Mouse (Mus musculus) midbrain, embryonic 15.5 days (tissue): Measurements from ENCODE around the gene Ypel4. TPM values are rescaled to one million over a fixed set of nuclear protein-coding genes. Genes with fewer than 3 reads are reported as not detected.
"Not testable (repeated sequence)": the region's sequence is repeated elsewhere in the genome, so short reads cannot be mapped to it uniquely, and the experiment has no call there.

Experiments
- ATAC-seq: fragments of 200-750 bp; cut with Nextera tagmentation; replicated peaks from 2 replicates; pipeline ENCODE4 v1.8.0; 2017; ENCODE audit warnings: moderate TSS enrichment
- H3K27ac ChIP-seq: fragments of 300-500 bp; sonication (generic); 2 replicates; pipeline ENCODE4 v1.5.1; 2015; ENCODE audit warnings: mild to moderate bottlenecking, inconsistent platforms
- H3K27me3 ChIP-seq: fragments of 300-500 bp; sonication (generic); replicated peaks from 2 replicates; pipeline ENCODE4 v1.6.1; 2015; ENCODE audit warnings: inconsistent platforms
- H3K36me3 ChIP-seq: fragments of 300-500 bp; sonication (generic); replicated peaks from 2 replicates; pipeline ENCODE4 v1.6.1; 2015; ENCODE audit warnings: inconsistent platforms
- H3K4me1 ChIP-seq: fragments of 300-500 bp; sonication (generic); 2 replicates; pipeline ENCODE4 v1.6.1; 2015; ENCODE audit warnings: inconsistent platforms
- H3K4me2 ChIP-seq: fragments of 300-500 bp; sonication (generic); 2 replicates; pipeline ENCODE4 v1.6.1; 2015; ENCODE audit warnings: inconsistent platforms, mild to moderate bottlenecking, moderate library complexity
- H3K4me3 ChIP-seq: fragments of 300-500 bp; sonication (generic); 2 replicates; pipeline ENCODE4 v1.5.1; 2015; ENCODE audit warnings: mild to moderate bottlenecking, inconsistent platforms
- H3K9ac ChIP-seq: fragments of 300-500 bp; sonication (generic); 2 replicates; pipeline ENCODE4 v1.6.1; 2015; ENCODE audit warnings: mild to moderate bottlenecking, inconsistent platforms
- H3K9me3 ChIP-seq: fragments of 300-500 bp; sonication (generic); 2 replicates; pipeline ENCODE4 v1.6.1; 2016; ENCODE audit warnings: inconsistent platforms
- WGBS: fragments of 180-500 bp; shearing (Covaris S2); methylation state at CpG from one replicate; pipeline ENCODE4 v1.1.7; 2015; ENCODE audit warnings: mixed read lengths; 5-methylcytosine and 5-hydroxymethylcytosine counted together
- polyA plus RNA-seq: library from polyadenylated mRNA; unstranded; fragments of >200 nt; fragmentation: Nextera tagmentation; extraction: Ambion mirVana; gene quantifications from 2 replicates; pipeline ENCODE4 v1.2.1, GENCODE M21; 2015

Ypel4 gene
- polyA plus RNA-seq, 1 experiment from 2014 or later = 28.0 TPM

GRCm38 (mm10) chr2:84715562-84716361 is 18.1 kb upstream of the Ypel4 start:
- under 1% methylated on average over 33 of the region's 33 CpGs for WGBS
- Histone ChIP-seq H3K36me3 (no peaks in the 10 kb centered on the region), H3K4me2 (peak overlapping the region; percentile 90), H3K4me1 (peaks cover 23% of the 10 kb centered on the region), H3K9ac (peak overlapping the region; percentile 60), H3K27ac (peak overlapping the region; percentile 96), H3K4me3 (peak overlapping the region; percentile 88), H3K27me3 (no peaks in the 10 kb centered on the region), H3K9me3 (no peaks in the 10 kb centered on the region)
- peak; percentile 97 for ATAC-seq

- 32% methylated on average over 9 of the region's 9 CpGs for WGBS
- H3K27me3 ChIP-seq = no peaks in the 10 kb centered on the region
- H3K4me1 ChIP-seq = peaks cover 23% of the 10 kb centered on the region
- no peak for ATAC-seq
- H3K9ac ChIP-seq = peak overlapping the region; percentile 60
- H3K9me3 ChIP-seq = no peaks in the 10 kb centered on the region
- peak overlapping the region; percentile 88 for H3K4me3 ChIP-seq
- H3K36me3 ChIP-seq = no peaks in the 10 kb centered on the region
- peak overlapping the region; percentile 90 for H3K4me2 ChIP-seq
- H3K27ac ChIP-seq = peak overlapping the region; percentile 96
Measured at GRCm38 (mm10) chr2:84716423-84717355, 17.2 kb upstream of the Ypel4 start.

- Histone ChIP-seq H3K9me3 (no peaks in the 10 kb centered on the region), H3K27ac (no peak overlapping the region), H3K4me1 (peaks cover 20% of the 10 kb centered on the region), H3K9ac (no peak overlapping the region), H3K4me2 (no peak overlapping the region), H3K27me3 (no peaks in the 10 kb centered on the region), H3K4me3 (no peak overlapping the region), H3K36me3 (no peaks in the 10 kb centered on the region)
- WGBS = 91% methylated on average over 4 of the region's 4 CpGs
- no peak for ATAC-seq
Measured at GRCm38 (mm10) chr2:84717357-84717756, 16.5 kb upstream of the Ypel4 start.

GRCm38 (mm10) chr2:84720718-84721117 is 13.1 kb upstream of the Ypel4 start:
- 96% methylated on average over 2 of the region's 2 CpGs for WGBS
- H3K27ac ChIP-seq = no peak overlapping the region
- peaks cover 21% of the 10 kb centered on the region for H3K4me1 ChIP-seq
- no peaks in the 10 kb centered on the region for H3K27me3 ChIP-seq
- no peak overlapping the region for H3K4me3 ChIP-seq
- H3K4me2 ChIP-seq = no peak overlapping the region
- no peak for ATAC-seq
- H3K9ac ChIP-seq = no peak overlapping the region
- H3K36me3 ChIP-seq = peaks cover 10% of the 10 kb centered on the region; the same call in 1 of the 2 replicates
- H3K9me3 ChIP-seq = no peaks in the 10 kb centered on the region

- no peak overlapping the region for H3K9ac ChIP-seq
- no peak overlapping the region for H3K4me2 ChIP-seq
- no peak overlapping the region for H3K4me3 ChIP-seq
- no peak for ATAC-seq
- peaks cover 10% of the 10 kb centered on the region; the same call in 1 of the 2 replicates for H3K36me3 ChIP-seq
- H3K9me3 ChIP-seq = no peaks in the 10 kb centered on the region
- H3K4me1 ChIP-seq = peaks cover 24% of the 10 kb centered on the region
- 85% methylated on average over 3 of the region's 3 CpGs for WGBS
- no peaks in the 10 kb centered on the region for H3K27me3 ChIP-seq
- H3K27ac ChIP-seq = no peak overlapping the region
Measured at GRCm38 (mm10) chr2:84721182-84721581, 12.7 kb upstream of the Ypel4 start.

GRCm38 (mm10) chr2:84723856-84724255 is 10.0 kb upstream of the Ypel4 start:
- no peaks in the 10 kb centered on the region for H3K27me3 ChIP-seq
- no peak overlapping the region for H3K4me2 ChIP-seq
- H3K4me1 ChIP-seq = peaks cover 29% of the 10 kb centered on the region
- 97% methylated on average over 14 of the region's 14 CpGs for WGBS
- H3K36me3 ChIP-seq = peaks cover 10% of the 10 kb centered on the region; the same call in 1 of the 2 replicates
- no peak overlapping the region for H3K4me3 ChIP-seq
- H3K9ac ChIP-seq = no peak overlapping the region
- no peaks in the 10 kb centered on the region for H3K9me3 ChIP-seq
- no peak for ATAC-seq
- no peak overlapping the region for H3K27ac ChIP-seq

- Histone ChIP-seq H3K4me3 (no peak overlapping the region), H3K27me3 (no peaks in the 10 kb centered on the region), H3K9ac (0 out of 2 replicates have a peak overlapping the region, but pooled peaks have one; percentile 3), H3K4me1 (peaks cover 29% of the 10 kb centered on the region), H3K27ac (no peak overlapping the region), H3K9me3 (no peaks in the 10 kb centered on the region), H3K4me2 (peak overlapping the region; percentile 72; the same call in 1 of the 2 replicates), H3K36me3 (peaks cover 10% of the 10 kb centered on the region; the same call in 1 of the 2 replicates)
- ATAC-seq = no peak
- WGBS = 94% methylated on average over 10 of the region's 10 CpGs
Measured at GRCm38 (mm10) chr2:84725770-84726169, 8.1 kb upstream of the Ypel4 start.

- Histone ChIP-seq H3K4me1 (peaks cover 29% of the 10 kb centered on the region), H3K4me2 (peak overlapping the region; percentile 72), H3K27ac (peak overlapping the region; percentile 87; the same call in 1 of the 2 replicates), H3K4me3 (peak overlapping the region; percentile 58), H3K9ac (peak overlapping the region; percentile 57), H3K9me3 (no peaks in the 10 kb centered on the region), H3K36me3 (peaks cover 10% of the 10 kb centered on the region; the same call in 1 of the 2 replicates), H3K27me3 (no peaks in the 10 kb centered on the region)
- ATAC-seq = peak; percentile 13
- WGBS = 6% methylated on average over 9 of the region's 9 CpGs
Measured at GRCm38 (mm10) chr2:84726716-84727115, 7.1 kb upstream of the Ypel4 start.

GRCm38 (mm10) chr2:84727172-84727858 is 6.5 kb upstream of the Ypel4 start, which contains the start of gene Clp1:
Gene Clp1 (minus strand): TSS chr2:84727350.
- ATAC-seq = peak; percentile 97
- H3K9ac ChIP-seq = peak within 1 kb of the TSS; percentile 57
- peaks cover 29% of the 10 kb centered on the region for H3K4me1 ChIP-seq
- WGBS = under 1% methylated on average over 39 of the region's 39 CpGs
- no peaks in the 10 kb centered on the region for H3K27me3 ChIP-seq
- no peaks in the 10 kb centered on the region for H3K9me3 ChIP-seq
- H3K4me3 ChIP-seq = peak within 1 kb of the TSS; percentile 58
- H3K36me3 ChIP-seq = peaks cover 10% of the 10 kb centered on the region; the same call in 1 of the 2 replicates
- H3K4me2 ChIP-seq = peak within 1 kb of the TSS; percentile 72
- peak within 1 kb of the TSS; percentile 87 for H3K27ac ChIP-seq

GRCm38 (mm10) chr2:84728191-84728590 is 5.7 kb upstream of the Ypel4 start:
- peak overlapping the region; percentile 72; the same call in 1 of the 2 replicates for H3K4me2 ChIP-seq
- ATAC-seq = not testable (repeated sequence)

GRCm38 (mm10) chr2:84731206-84731605 is 2.7 kb upstream of the Ypel4 start:
- Histone ChIP-seq H3K4me3 (no peak overlapping the region), H3K9ac (no peak overlapping the region), H3K36me3 (no peaks in the 10 kb centered on the region), H3K4me1 (peaks cover 31% of the 10 kb centered on the region), H3K9me3 (no peaks in the 10 kb centered on the region), H3K27me3 (no peaks in the 10 kb centered on the region), H3K4me2 (no peak overlapping the region), H3K27ac (no peak overlapping the region)
- no peak for ATAC-seq
- WGBS = 86% methylated on average over 3 of the region's 3 CpGs

More at GRCm38 (mm10) chr2:84728191-84728590, 5.7 kb upstream of the Ypel4 start:
- H3K9me3 ChIP-seq, H3K36me3 ChIP-seq, H3K9ac ChIP-seq, H3K27me3 ChIP-seq, H3K27ac ChIP-seq: not testable (repeated sequence)
- Histone ChIP-seq H3K4me1 (peaks cover 31% of the 10 kb centered on the region), H3K4me3 (peak overlapping the region; percentile 58; the same call in 1 of the 2 replicates)
- WGBS = 83% methylated on average over 5 of the region's 5 CpGs
